Mouse (Mus musculus) megakaryocyte, embryonic 14.5 days (primary cell): ENCODE data around the gene Slc23a3.

ENCODE experiments used
- FLI1 ChIP-seq: IDR thresholded peaks from 2 replicates; pipeline ENCODE4 v1.6.1; 2012; ENCODE audit warnings: low read length, inconsistent platforms, mixed read lengths
- GATA1 ChIP-seq: IDR thresholded peaks from 3 replicates; pipeline ENCODE4 v1.6.1; 2012; ENCODE audit warnings: mixed read lengths, low read length, inconsistent platforms, borderline replicate concordance

GRCm38 (mm10) chr1:75180741-75181140, 47.1 kb upstream of the Slc23a3 start:
- TF ChIP-seq GATA1 (no peak), FLI1 (no peak)
